Mouse (Mus musculus) intestine, postnatal 0 days (tissue): ENCODE data around the gene Mapk12. TPM values are rescaled to one million over a fixed set of nuclear protein-coding genes. Genes with fewer than 3 reads are reported as not detected.

Source experiments
- ATAC-seq: fragments of 200-750 bp; cut with Nextera tagmentation; 2 replicates; pipeline ENCODE4 v1.8.0; 2017; ENCODE audit warnings: mild to moderate bottlenecking, moderate TSS enrichment, moderate library complexity
- H3K27ac ChIP-seq: fragments of 300-500 bp; sonication (generic); 2 replicates; pipeline ENCODE4 v1.5.1; 2014; ENCODE audit warnings: mild to moderate bottlenecking, low read depth, low read length, moderate library complexity
- H3K27me3 ChIP-seq: fragments of 300-500 bp; sonication (generic); replicated peaks from 2 replicates; pipeline ENCODE4 v1.6.1; 2014; ENCODE audit warnings: low read length, mixed read lengths; ENCODE audit not compliant: control insufficient read depth, insufficient read depth
- H3K36me3 ChIP-seq: fragments of 300-500 bp; sonication (generic); 2 replicates; pipeline ENCODE4 v1.6.1; 2014; ENCODE audit warnings: mild to moderate bottlenecking, moderate library complexity; ENCODE audit not compliant: control insufficient read depth, insufficient read depth
- H3K4me1 ChIP-seq: fragments of 300-500 bp; sonication (generic); replicated peaks from 2 replicates; pipeline ENCODE4 v1.6.1; 2014; ENCODE audit warnings: antibody characterized with exemption, low read length, mixed read lengths; ENCODE audit not compliant: control insufficient read depth, insufficient read depth
- H3K4me2 ChIP-seq: fragments of 300-500 bp; sonication (generic); replicated peaks from 2 replicates; pipeline ENCODE4 v1.6.1; 2014; ENCODE audit warnings: low read depth, mild to moderate bottlenecking, moderate library complexity
- H3K4me3 ChIP-seq: fragments of 300-500 bp; sonication (generic); 2 replicates; pipeline ENCODE4 v1.5.1; 2014; ENCODE audit warnings: low read depth, low read length
- H3K9ac ChIP-seq: fragments of 300-500 bp; sonication (generic); 2 replicates; pipeline ENCODE4 v1.6.1; 2014; ENCODE audit warnings: mild to moderate bottlenecking, low read depth, low read length
- H3K9me3 ChIP-seq: fragments of 300-500 bp; sonication (generic); 2 replicates; pipeline ENCODE4 v1.6.1; 2016; ENCODE audit warnings: mixed run types; ENCODE audit not compliant: control insufficient read depth
- CTCF ChIP-seq: sonication (generic); IDR thresholded peaks from 2 replicates; pipeline ENCODE4 v1.5.1; 2016; ENCODE audit warnings: low read depth, mild to moderate bottlenecking, control low read depth, antibody characterized with exemption, moderate library complexity
- WGBS: fragments of 180-500 bp; shearing (Covaris S2); extraction: QIAGEN DNeasy Blood & Tissue Kit; methylation state at CpG from one replicate; pipeline ENCODE4 v1.1.7; 2014; 5-methylcytosine and 5-hydroxymethylcytosine counted together
- polyA plus RNA-seq: library from polyadenylated mRNA; unstranded; fragments of >200 nt; fragmentation: Nextera tagmentation; extraction: Ambion mirVana; gene quantifications from 2 replicates; pipeline ENCODE4 v1.2.1, GENCODE M21; 2015

Gene Mapk12
- polyA plus RNA-seq, 1 experiment from 2014 or later = 2.7 TPM

DNA sequence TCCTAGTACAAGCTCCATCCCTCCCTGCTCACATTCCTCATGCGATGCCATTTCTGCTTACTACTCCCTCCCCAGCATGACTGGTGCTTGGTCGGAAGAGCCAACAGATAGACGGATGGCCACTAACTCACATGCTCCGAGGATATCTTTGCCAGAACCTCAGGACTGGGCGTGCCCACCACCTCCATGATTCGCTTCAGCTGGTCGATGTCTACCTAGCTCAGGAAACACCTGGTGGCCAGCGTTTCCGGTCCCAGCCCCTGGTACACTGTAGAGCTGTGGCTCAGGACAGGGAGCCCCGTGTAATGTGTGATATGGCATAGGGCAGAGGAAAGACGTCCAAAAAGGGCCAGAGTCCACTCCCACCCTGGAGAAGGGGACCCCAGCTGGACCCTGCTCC, 4.5 kb upstream of the Mapk12 start:
- Histone ChIP-seq H3K36me3 (no peaks in the 10 kb centered on the region), H3K9me3 (no peaks in the 10 kb centered on the region), H3K27ac (no peak overlapping the region), H3K9ac (no peak overlapping the region), H3K27me3 (peaks cover 72% of the 10 kb centered on the region), H3K4me1 (peaks cover 3% of the 10 kb centered on the region; the same call in 1 of the 2 replicates), H3K4me3 (no peak overlapping the region), H3K4me2 (no peak overlapping the region)
- ATAC-seq = no peak
- 73% methylated on average over 11 of the region's 11 CpGs for WGBS
- no peak for TF ChIP-seq CTCF

DNA sequence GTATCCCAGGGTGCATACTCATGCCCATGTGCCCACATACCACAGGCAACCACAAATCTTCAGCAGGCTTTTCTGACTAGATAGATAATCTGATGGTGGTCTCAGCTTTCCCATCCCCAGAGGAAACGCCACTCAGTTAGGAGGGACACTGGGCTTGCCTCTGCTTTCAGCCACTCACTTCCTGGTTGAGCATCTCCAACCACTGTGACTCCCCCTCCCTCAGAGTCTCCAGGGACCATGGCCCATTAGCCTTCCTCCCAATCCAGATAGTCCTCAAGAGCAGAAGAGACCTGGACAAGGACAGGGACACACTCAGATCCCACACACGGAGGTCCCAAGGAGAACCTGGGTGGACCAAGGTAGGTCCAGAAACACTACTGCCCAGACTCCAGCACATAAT, 2.6 kb upstream of the Mapk12 start:
- H3K27me3 ChIP-seq = peaks cover 69% of the 10 kb centered on the region
- 67% methylated on average over 2 of the region's 2 CpGs for WGBS
- ATAC-seq = no peak

DNA sequence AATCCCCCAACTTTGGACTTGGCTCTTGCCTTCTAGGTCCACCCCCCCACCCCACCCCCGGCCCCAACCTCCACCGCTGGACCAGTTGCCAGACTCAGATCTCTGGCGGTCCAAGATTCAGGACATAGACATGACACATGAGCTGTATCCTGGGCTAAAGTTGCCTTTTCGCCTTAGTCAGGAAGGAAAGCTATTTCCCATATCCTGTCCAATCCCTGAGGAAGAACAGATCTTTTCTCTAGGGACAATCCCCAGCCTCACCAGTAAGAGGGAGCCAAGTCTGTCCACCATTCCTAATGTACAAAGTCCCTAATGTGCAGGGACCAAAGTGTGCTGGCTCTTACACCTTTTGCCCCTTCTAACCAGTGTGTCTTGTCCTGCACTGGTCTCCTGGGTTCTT, 1.4 kb upstream of the Mapk12 start:
- no peak overlapping the region for H3K27ac ChIP-seq
- no peak overlapping the region for H3K9ac ChIP-seq
- no peak overlapping the region for H3K4me2 ChIP-seq
- ATAC-seq = no peak
- no peak for TF ChIP-seq CTCF
- no peaks in the 10 kb centered on the region for H3K9me3 ChIP-seq
- 63% methylated on average over 4 of the region's 4 CpGs for WGBS
- peaks cover 57% of the 10 kb centered on the region for H3K27me3 ChIP-seq
- H3K4me1 ChIP-seq = no peaks in the 10 kb centered on the region
- no peak overlapping the region for H3K4me3 ChIP-seq
- no peaks in the 10 kb centered on the region for H3K36me3 ChIP-seq

More for the DNA sequence above, 2.6 kb upstream of the Mapk12 start:
- no peak for TF ChIP-seq CTCF
- no peaks in the 10 kb centered on the region for H3K36me3 ChIP-seq
- no peak overlapping the region for H3K4me2 ChIP-seq
- H3K27ac ChIP-seq = no peak overlapping the region
- H3K4me1 ChIP-seq = no peaks in the 10 kb centered on the region
- no peak overlapping the region for H3K4me3 ChIP-seq
- H3K9me3 ChIP-seq = no peaks in the 10 kb centered on the region
- no peak overlapping the region for H3K9ac ChIP-seq

DNA sequence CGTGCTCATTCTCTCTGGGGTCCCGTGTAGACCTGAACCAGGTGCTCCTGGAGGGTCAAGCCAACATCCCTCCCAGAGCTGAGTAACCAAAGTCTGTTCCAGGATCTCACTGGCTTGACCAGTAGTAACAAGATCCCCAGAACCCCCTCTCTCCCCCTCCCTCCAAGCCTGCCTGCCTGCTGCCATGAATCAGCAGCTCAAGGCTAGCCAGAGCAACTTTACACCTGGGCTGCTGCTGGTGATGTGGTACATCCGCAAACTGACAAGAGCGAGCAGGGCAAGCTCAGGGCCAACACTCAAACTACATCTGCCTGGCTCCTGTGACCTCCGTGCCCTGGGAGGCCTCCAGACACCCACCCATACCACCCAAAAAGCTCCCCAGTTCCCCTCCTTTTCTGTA, 940 bp upstream of the Mapk12 start:
- Histone ChIP-seq H3K36me3 (no peaks in the 10 kb centered on the region), H3K9me3 (no peaks in the 10 kb centered on the region), H3K4me2 (no peak overlapping the region), H3K9ac (no peak overlapping the region), H3K4me1 (no peaks in the 10 kb centered on the region), H3K27ac (no peak overlapping the region), H3K4me3 (no peak overlapping the region), H3K27me3 (peaks cover 52% of the 10 kb centered on the region)
- TF ChIP-seq CTCF = no peak
- WGBS = 25% methylated on average over 5 of the region's 5 CpGs
- ATAC-seq = no peak

DNA sequence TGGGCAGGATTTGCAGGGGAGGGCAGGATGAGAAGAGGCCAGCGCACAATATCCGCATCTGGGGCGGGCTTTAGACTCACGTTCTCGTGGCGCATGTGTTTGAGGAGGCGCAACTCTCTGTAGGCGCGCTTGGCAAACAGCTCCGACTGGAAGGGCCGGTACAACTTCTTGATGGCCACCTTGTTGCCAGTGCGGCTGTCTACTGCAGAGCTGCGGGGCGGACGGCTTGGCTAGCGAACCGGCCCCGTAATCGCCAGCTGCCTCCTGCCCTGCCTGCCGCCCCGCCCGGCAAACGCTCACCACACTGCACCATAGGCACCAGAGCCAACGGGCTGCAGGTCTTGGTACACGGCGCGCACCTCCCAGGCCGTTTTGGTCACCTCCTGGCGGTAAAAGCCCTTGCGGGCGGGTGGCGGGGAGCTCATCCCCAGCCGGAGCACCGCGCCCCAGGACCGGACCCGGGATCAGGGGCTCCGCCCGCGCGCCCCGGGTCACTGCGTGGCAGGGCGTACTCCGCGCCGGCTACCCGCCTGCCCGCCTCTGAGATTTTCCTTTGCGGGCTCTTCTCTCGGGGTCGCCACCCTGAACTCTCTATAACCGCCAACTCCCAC, 350 bp downstream of the Mapk12 start:
- H3K4me3 ChIP-seq = peak overlapping the region; percentile 52

DNA sequence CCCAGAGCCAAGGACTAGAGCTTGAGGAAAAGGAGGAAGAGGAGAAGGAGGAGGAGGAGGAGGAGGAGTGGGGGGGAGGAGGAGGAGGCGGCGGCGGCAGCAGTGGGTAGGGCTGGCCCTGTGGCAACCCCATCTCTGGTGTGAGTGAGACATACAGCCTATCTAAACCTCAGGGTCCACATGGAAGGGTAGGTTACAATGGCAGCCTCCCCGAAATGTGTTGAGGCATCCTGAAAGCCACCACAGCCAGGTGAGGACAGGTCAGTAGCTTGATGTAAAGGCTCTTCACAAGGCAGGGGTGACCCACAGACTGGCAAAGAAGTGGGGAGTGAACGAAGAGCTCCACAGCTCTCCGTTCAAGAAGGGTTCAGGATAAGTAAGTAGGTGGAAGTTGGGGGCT, 2.0 kb downstream of the Mapk12 start:
- no peak for ATAC-seq
- Histone ChIP-seq H3K9ac (no peak overlapping the region), H3K4me1 (no peaks in the 10 kb centered on the region), H3K4me2 (no peak overlapping the region), H3K9me3 (no peaks in the 10 kb centered on the region), H3K27ac (no peak overlapping the region), H3K36me3 (no peaks in the 10 kb centered on the region), H3K4me3 (no peak overlapping the region), H3K27me3 (peaks cover 44% of the 10 kb centered on the region)
- TF ChIP-seq CTCF = no peak
- 95% methylated on average over 6 of the region's 6 CpGs for WGBS

More for the DNA sequence above, 350 bp downstream of the Mapk12 start:
- no peak overlapping the region for H3K27ac ChIP-seq
- H3K9ac ChIP-seq = peak overlapping the region; percentile 54
- no peaks in the 10 kb centered on the region for H3K9me3 ChIP-seq
- H3K4me2 ChIP-seq = peak overlapping the region; percentile 85
- H3K4me1 ChIP-seq = no peaks in the 10 kb centered on the region
- peak; percentile 9; the same call in 1 of the 2 replicates for ATAC-seq
- under 1% methylated on average over 53 of the region's 53 CpGs for WGBS
- no peak for TF ChIP-seq CTCF
- H3K27me3 ChIP-seq = peaks cover 44% of the 10 kb centered on the region
- no peaks in the 10 kb centered on the region for H3K36me3 ChIP-seq

DNA sequence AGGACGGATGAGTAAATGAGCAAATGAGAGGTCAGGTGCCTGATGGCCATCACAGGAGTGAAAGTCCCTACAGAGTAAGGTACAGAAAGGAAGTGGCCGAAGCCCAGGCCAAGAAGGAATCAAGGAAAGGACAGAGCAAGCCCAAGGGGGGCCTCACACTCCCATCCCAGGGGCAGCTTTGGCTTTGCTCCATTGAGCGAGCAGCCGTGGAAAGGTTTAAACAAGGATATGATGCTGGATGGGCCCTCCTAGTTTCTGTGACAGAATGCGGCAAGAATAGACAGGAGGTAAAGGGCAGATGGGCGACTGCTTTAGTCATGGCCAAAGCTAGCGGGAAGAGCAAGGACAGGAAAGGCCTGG, 2.5 kb downstream of the Mapk12 start:
- Histone ChIP-seq H3K36me3 (no peaks in the 10 kb centered on the region), H3K4me2 (no peak overlapping the region), H3K4me3 (no peak overlapping the region), H3K27me3 (peaks cover 44% of the 10 kb centered on the region), H3K9ac (no peak overlapping the region), H3K9me3 (no peaks in the 10 kb centered on the region), H3K4me1 (no peaks in the 10 kb centered on the region), H3K27ac (no peak overlapping the region)
- ATAC-seq = no peak
- TF ChIP-seq CTCF = no peak
- 79% methylated on average over 7 of the region's 7 CpGs for WGBS
